Mouse (Mus musculus) effector memory CD4-positive, alpha-beta T cell, adult 5 months (primary cell): ENCODE data around the gene Rhox3a. TPM values are rescaled to one million over a fixed set of nuclear protein-coding genes. Genes with fewer than 3 reads are reported as not detected.

Experiments
- polyA plus RNA-seq: library from polyadenylated mRNA; unstranded; fragments of 100-300 nt; shearing (Covaris generic); gene quantifications from one replicate; pipeline ENCODE4 v1.2.1, GENCODE M21; 2017

The Rhox3a gene
- polyA plus RNA-seq, result not detected

GRCm38 (mm10) chrX:37249619-37250018 lies at the start of gene Rhox3a:
TSS of gene Rhox3a (plus strand) at chrX:37249919.

GRCm38 (mm10) chrX:37210941-37211340 lies 38.8 kb upstream of the Rhox3a start, which contains the start of gene Gm9:
TSS of gene Gm9 (minus strand) at chrX:37211041.

DNA sequence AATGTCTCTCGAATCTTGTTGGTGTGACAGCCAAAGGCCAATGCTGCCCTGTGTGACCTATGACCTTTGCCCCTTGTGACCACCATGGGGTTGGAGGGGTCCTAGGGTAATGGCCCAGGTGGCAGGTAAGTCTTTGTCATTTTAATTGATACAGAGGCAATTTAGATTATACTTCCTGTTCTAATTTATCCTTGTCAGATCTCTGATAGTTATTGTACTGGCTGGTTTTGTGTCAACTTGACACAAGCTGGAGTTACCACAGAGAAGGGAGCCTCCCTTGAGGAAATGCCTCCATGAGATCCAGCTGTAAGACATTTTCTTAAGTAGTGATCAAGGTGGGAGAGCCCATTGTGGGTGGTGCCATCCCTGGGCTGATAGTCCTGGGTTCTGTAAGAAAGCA lies 27.6 kb upstream of the Rhox3a start, which contains the start of gene Rhox1:
TSS of gene Rhox1 (minus strand) at position 101 of the 400 bp plus-strand sequence.

GRCm38 (mm10) chrX:37244676-37245075 lies 5.0 kb upstream of the Rhox3a start, which contains the start of gene Rhox2a:
TSS of gene Rhox2a (plus strand) at chrX:37244976.

DNA sequence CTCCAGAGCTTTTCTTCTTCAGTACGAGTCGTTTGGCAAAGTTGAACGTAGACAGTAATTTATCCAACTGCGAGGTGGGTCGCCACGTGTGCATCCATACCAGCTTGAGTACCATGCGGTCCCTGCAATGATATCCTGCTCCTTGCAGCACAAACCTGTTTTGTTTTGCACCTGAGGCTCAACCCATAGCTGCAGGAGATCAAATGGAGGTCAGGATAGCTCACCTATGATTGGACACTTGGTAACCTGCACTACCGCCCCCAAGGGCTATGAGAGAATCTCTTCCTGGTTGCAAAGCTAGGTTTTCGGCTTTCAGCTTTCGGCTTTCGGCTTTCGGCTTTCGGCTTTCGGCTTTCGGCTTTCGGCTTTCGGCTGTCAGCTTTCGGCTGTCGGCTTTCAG lies 15.3 kb downstream of the Rhox3a start, which contains the start of gene Rhox4a:
TSS of gene Rhox4a (plus strand) at position 301 of the 400 bp plus-strand sequence.

Other genes with a start within 250 kb of the Rhox3a start
- not detected for gene Sowahd, start 201.1 kb upstream of the Rhox3a start, polyA plus RNA-seq
- 478 TPM for gene Rpl39, start 164.5 kb upstream of the Rhox3a start, polyA plus RNA-seq
- 11.3 TPM for gene Upf3b, start 139.6 kb upstream of the Rhox3a start, polyA plus RNA-seq
- 18.2 TPM for gene Nkap, start 123.1 kb upstream of the Rhox3a start, polyA plus RNA-seq
- not detected for gene Akap14, start 81.1 kb upstream of the Rhox3a start, polyA plus RNA-seq
- 169 TPM for gene Ndufa1, start 58.8 kb upstream of the Rhox3a start, polyA plus RNA-seq
- gene Rnf113a1, start 58.7 kb upstream of the Rhox3a start, polyA plus RNA-seq, result 3.3 TPM
- not detected for gene Gm9, start 38.9 kb upstream of the Rhox3a start, polyA plus RNA-seq
- not detected for gene Rhox1, start 27.7 kb upstream of the Rhox3a start, polyA plus RNA-seq
- gene Rhox2a, start 4.9 kb upstream of the Rhox3a start, polyA plus RNA-seq, result not detected
- gene Rhox4a, start 15.4 kb downstream of the Rhox3a start, polyA plus RNA-seq, result not detected
- not detected for gene Rhox3a2, start 130.1 kb downstream of the Rhox3a start, polyA plus RNA-seq
- not detected for gene Rhox4a2, start 140.9 kb downstream of the Rhox3a start, polyA plus RNA-seq
- not detected for gene Rhox2b, start 162.1 kb downstream of the Rhox3a start, polyA plus RNA-seq
- gene Rhox4b, start 182.6 kb downstream of the Rhox3a start, polyA plus RNA-seq, result not detected
- not detected for gene Rhox2c, start 203.8 kb downstream of the Rhox3a start, polyA plus RNA-seq
- not detected for gene Rhox3c, start 208.7 kb downstream of the Rhox3a start, polyA plus RNA-seq
- gene Rhox4c, start 230.4 kb downstream of the Rhox3a start, polyA plus RNA-seq, result not detected
- gene Rhox2d, start 243.5 kb downstream of the Rhox3a start, polyA plus RNA-seq, result not detected